Mouse (Mus musculus) neural tube, embryonic 10.5 days (tissue): Measurements from ENCODE around the gene Mei4.

Source experiments
- DNase-seq: peaks from one replicate; pipeline ENCODE4 v3.0.0-alpha.2; 2017; ENCODE audit warnings: low spot score; ENCODE audit errors: extremely low spot score

The Mei4 gene

DNA sequence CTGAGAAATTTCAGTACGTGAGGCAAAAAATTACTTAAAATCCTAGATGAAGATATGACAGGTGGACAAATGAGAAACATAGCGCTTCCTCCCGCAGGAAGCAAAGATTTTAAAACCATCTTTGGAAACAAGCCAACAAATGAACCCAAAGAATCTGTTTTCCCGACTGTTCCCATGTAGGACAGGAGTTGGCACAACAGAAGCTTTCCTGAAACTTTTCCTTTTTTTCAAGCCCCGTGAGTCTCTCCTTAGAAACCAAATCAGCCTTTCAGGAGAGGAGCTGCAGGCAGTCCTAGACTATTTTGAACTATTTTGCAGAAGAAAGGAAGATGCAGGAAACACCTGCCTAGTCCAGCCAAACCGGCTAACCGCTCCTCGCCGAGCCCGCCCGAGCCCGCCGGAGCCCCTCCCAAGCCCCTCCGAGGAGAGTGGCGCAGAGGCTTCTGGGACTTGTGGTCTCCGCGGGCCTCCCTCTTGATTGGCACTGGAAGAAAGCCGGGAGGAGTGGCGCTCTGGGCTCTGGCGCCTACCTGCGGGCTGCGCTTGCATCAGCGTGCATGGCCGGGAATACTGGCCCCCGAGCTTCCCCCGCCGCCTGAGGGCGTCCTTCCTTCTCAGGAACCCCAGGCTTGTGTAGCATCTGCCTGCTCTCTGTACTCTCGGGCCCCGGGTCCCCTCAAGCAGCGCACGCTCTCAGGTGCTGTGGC lies at the start of gene Mei4:
Gene Mei4 (plus strand): TSS at position 490 of the 707 bp plus-strand sequence.
- DNase-seq = peak; percentile 83

DNA sequence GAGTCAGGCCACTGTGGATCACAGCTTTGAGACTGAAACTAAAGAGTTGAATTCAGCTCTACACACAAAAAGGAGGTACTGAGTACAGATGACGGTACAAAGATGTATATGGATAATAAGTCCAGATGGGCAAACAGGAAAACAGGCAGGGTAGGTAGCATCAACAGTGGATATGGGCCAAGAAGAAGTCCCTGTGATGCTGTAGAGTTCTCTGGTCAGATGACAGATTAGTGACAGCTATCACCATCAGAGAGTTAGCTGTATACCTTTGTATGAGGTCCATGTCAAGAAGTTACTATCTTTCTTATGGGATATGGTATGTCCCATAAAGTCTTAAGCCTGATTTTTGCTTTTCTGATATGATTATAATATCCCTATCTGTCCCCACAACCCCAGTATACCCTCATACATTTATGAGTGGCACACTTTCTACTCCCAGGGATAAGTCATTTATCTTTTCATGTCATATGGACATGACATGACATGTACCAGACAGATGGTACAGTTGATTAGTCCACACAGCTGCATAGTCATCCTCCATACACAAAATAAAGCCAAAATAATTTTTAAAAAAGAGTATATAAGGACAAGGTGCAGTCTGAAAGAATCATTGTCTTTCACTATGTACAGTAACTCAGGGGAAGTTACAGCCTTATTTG lies 43.6 kb upstream of the Mei4 start:
- no peak for DNase-seq

DNA sequence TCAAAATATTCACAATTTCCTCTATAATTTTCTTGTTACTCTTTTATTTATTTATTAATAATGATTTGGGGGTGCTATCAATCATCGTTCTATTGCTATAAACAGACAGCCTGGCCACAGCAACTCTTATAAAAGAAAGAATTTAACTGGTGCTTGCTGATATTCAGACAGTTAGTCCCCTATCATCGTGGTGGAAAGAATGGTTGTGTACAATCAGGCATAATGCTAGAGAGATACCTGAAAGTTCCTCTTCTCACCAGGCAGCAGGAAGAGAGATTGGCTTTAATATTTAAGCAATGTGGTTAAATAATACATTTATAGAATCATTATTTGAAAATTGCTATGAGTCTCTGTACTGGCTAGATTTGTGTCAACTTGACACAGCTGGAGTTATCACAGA lies 35.9 kb upstream of the Mei4 start:
- no peak for DNase-seq

DNA sequence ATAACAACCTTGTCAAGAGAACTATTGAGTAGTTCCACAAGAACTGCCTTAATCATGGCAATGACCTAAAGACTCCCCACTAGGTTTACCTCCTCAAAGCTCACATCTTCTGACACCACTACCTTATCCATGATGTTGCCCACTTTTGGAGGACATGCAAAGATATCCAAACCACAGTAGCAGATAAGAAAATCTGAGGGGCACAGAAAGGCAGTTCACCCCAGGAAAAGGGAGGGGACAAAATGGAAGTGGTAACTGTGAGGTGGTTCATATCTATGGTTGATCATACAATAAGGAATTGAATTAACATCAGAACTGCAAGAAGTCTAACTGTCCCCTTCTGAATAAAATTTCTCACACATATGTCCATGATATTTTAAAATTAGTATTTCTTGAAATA lies 29.4 kb upstream of the Mei4 start:
- DNase-seq = no peak

DNA sequence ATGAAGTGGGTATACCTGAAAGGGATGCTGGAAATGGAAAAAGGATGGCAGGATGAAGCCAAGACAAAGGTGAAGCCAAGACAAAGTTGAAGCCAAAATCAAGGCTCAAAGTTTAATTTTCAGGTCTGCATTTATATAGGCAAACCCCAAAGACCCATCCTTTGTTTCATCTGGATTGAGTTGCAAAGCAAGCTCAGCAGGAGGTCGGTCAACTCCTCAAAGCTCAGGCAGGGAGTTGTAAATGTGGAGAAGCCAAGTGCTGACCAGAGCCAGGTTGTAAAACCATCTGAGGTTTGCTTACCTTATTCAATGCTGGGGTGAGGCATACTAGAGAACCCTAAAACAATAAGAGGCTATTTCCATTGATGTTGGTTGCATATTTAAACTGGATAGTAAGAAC lies 4.6 kb upstream of the Mei4 start:
- no peak for DNase-seq

DNA sequence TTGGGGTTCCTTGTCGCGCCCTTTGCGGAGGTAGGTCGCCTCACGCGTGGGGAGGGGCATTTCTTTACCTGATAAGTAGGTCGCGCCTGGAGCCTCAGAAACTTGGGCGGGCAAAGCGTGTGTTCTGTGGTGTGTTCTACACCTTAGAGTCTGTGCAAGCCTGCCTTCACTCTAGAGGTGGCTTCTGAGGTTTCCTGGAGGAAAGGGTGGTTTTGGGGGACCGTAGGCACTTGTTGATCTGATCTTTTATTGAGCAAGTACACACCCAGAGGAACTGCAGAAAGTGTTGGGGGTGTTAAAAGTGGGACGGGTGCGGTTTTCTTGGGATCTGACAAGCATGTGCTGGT lies 391 bp downstream of the Mei4 start:
- DNase-seq = no peak

DNA sequence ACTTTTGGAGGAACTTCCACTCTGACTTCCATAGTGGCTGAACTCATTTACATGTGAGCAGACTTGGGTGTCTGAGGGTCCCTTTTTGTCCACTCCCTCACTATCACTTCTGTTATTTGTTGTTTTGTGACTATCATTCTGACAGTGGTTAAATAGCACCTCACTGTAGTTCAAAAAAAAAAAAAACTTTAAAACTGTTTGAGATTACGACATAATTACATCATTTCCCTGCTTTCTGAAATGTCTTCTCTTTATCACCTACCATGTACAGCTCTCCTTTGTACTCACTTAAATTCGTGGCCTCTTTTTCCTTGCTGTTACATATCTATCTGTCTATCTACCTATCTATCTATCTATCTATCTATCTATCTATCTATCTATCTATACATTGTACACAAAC lies 2.6 kb downstream of the Mei4 start:
- no peak for DNase-seq

DNA sequence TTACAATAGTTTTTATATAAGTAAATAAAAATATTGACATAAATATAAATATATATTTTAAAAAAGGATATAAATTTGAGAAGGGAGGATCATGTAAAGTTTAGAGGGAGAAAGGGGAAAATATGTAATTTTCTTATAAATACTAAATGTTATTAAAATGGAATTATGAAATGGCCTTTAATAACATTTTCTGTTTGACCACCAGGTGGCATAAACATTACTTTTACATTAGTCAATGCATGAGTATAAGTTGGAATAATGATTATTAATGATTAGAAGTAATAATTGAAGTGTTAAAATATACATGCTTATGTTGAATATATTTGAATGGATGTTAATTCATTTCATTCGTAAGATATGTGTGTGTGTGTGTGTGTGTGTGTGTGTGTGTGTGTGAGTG lies 58.0 kb downstream of the Mei4 start:
- DNase-seq = no peak

DNA sequence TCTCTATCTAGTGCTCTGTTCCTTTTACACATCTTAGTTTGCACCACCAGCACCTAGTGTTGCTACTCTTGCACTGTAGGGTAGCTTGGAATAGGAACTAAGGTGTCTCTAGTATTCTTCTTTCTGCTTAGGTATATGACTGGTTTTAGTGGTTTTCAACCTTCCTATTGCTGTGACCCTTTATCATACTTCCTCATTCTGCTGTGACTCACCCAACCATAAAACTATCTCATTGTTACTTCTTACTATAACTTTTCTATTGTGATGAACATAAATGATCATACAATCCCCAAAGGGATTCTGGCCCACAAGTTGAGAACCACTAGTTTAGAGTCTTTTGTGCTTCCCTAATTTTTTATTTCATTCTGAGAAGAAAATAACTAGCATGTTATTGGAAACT lies 61.3 kb downstream of the Mei4 start:
- no peak for DNase-seq

DNA sequence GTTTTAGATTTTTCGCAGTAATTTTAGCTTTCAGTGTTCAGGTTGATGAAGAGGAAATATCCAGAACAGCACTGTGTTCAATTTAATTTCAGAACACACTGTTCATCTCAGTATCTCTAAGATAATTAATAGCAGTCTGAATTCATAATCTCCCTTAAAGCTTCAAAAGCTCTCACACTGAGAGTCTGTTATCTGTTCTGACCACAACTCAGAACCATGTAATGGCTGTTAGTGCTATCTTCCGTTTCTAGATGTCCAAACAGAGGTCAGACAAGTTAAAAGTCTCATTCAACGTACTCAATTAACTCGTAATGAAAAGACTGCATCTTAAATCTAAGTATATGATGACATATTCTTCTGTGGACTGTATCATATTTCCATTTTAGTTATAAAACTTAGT lies 77.1 kb downstream of the Mei4 start:
- DNase-seq = no peak

DNA sequence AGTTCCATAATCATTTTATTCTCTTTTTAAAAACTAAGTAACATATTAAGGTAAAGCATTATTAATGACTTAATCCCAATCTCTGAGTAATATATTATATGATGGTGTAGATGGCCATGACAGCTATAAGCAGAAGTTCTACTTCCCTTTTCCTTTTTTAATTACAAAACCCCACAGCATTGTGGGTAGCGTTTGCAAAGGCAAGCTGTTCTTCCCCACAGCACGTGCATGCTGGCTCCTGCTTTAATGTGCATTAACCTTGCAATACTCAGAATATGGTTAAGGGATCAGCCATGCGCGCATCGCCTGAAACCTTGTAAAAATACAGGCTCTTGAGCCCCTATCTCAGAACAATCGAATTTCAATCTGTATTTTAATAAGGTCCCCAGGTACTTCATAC lies 82.2 kb downstream of the Mei4 start:
- no peak for DNase-seq

DNA sequence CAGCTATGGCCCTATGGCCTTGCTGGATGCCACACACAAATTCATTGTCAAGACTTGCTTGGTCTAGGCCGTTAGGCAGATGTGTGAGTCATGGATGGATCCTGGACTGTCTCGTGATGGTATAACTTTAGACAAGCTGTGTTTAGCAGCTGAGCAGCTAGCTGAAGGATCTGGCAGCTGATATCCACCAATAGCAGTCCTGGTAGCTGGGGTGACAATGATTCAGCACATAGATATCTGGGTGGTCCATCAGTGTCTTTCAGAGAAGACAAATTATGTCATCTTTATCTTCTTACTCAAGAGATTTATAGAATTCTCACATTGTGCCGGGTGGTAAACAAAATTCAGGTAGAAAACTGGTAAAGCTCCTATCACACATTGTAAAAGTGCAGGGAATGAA lies 93.4 kb downstream of the Mei4 start:
- DNase-seq = no peak

DNA sequence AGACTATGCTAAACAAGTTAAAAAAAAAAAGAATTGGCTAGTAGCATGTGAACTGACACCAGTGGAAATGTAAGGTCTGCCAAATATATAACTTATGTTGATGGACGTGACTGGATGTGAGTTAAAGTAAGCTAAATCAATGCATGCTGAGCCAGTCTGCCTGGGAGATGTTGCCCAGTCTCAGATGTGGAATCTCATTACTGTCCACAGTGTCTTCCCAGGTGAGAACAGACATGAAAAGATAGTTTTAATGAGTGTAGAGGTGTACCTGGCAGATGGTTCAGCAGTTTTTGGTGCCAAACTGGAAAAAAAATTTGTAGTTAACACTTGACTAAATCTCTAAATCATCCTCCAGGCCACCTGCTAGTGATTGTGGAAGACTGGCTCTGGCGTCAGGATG lies 94.4 kb downstream of the Mei4 start:
- no peak for DNase-seq

DNA sequence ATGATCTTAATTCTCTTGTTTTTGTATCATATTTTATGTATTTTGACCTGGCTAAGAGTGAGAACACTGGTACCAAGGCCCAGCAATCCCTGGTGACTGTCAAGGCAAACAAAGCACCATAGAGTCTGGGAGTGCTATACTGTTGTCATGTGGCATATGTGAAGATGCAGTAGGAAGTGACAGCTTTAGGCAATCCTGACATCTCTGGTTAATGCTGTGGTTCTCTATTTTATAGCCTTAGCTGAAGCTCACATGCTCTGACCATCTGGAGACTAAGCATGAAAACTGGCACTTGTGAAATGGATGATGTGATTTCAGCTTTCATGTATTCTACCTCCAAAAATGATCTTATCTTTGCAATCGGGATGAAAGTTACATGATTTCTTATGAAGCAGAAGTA lies 103.3 kb downstream of the Mei4 start:
- no peak for DNase-seq

DNA sequence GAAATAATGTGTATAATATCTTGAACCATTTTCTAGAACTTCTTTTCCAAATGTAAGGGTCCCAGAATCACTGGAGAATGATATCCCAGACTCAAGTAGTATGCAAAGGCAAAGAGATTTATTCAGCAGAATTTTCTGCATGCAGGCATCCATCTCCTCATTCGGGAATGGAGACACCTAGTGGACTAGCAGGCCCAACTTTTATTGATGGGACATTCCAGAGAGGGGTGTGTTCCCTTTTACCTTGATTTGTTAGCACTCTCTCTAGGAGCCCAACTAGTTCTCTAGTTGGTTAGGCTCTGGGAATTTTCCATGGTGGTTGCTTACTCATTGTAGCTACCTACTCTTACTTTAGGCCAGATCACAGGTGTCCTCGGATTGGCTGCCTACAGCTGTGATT lies 105.5 kb downstream of the Mei4 start:
- no peak for DNase-seq

DNA sequence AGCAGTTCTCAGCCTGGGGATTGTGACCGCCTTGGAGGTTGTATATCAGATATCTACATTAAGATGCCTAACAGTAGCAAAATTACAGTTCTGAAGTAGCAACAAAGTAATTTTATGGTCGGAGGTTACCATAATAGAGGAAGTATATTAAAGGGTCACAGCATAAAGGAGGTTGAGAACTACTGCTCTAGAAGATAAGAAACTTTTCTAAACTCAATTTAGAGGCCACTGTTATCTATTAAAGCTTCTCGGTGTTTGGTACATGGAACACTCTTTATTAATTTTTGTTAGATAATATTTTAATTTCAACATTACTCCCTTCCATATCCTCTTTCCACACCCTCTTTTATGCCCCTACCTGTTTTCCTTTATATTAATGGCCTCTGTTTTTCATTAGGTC lies 119.0 kb downstream of the Mei4 start:
- no peak for DNase-seq

DNA sequence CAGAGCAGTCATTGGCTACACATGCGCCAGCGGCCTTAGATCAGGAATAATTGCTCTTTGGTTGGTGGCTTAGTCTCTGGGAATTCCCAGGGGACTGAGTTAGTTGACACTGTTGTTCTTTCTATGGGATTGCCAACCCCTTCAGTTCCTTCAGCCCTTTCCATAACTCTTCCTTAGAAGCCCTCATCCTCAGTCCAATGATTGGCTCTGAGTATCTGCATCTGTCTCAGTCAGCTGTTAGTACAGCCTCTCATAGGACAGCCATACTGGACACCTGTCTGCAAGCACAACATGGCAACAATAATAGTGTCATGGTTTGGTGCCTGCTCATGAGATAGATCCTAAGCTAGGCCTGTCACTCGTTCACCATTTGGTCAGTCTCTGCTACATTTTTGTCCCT lies 149.5 kb downstream of the Mei4 start:
- DNase-seq = no peak

DNA sequence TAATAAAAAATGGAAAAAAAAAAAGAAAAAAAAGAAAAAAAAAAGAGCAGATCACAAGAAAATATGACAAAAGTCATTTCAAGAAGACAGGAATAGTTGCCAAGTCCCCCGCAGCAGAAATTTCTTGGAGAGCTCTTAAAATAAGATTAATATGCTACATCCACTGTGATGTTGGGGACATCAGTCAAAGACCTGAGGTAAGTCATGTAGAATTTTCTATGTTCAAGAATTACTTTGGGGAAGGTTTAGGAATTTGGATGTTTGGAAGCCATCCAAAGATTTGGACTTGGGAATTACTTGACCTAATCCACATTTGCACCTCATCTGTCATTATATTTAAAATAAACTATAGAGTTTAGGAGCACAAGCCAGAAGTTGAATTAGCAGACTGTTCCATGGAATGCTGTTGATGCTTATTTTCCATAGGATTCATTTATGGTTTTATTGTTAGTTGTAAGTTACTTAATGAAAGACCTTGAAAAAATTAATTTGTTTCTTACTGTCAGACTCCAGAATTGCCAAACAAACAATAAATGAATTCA lies 179.1 kb downstream of the Mei4 start:
- DNase-seq = no peak

DNA sequence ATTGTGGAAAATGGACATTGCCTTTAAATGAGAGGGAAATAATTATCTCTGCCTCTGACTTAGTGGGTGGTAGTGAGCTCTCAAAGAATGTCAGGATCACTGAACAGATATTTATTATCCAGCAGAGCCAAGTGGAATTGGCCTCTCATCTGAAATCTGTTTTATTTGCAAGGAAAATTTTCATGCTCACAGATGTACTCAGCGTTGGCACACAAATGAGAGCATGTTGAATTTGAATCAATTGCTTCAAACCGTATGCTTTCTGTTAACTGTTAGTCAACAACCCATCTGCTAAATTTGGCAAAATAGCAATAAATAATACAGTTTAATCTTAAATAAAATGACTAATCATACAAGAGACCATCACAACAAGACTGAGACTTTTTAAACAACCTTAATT lies 181.0 kb downstream of the Mei4 start:
- DNase-seq = no peak

DNA sequence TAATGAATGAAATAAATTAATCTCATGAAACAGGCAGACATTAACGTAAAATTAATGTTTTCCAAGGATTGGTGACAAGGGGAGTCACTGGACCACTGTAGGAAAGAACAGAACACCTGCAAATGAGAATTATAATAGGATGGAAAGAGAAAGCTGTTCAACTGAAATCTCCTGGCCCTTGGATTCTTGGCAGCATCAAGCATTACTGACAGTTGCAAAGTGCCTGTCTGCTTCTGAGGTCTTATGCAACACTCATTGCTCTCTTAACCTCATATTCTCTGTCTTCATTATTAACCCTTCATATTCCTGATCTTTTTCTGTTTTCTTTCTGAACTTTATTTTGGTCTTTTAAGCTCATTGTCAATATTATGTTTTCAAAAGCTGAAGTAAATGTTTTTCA lies 210.4 kb downstream of the Mei4 start:
- DNase-seq = no peak

DNA sequence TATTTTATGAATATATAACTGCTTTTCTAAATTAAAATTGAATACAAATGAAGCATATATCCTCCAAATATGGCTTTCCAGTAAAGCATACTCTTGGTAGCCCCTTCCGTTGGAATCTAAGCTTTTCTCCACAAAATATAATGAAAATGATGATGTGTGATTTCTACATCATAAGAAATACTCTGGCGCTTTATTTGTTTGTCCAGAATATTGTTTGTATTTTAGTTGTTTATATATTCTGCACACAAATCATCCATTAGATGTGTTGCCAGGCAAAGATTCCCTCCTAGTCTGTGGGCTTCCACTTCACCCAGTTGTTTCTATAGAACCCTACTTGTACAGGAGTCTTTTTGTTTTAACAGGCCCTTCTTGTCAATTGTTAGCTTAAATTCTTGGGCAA lies 211.8 kb downstream of the Mei4 start:
- no peak for DNase-seq

DNA sequence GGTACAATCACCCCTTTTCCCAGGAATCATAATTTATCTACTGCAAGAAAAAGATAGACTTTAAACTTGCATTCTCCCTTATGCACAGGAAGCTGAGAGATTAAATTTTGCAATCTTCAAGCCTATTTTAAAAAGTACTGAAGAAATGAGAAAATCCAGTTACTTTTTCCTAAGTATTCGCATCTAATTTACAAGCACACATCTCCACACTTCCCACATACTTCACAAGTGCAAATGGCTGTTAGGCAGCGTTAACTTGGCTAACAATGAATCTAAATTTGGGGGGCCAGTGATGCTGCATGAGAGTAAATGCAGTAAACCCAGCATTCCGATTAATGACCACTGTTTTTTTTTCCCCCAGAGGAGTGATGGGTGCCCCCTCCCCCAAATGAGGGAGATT lies 232.9 kb downstream of the Mei4 start:
- DNase-seq = no peak

DNA sequence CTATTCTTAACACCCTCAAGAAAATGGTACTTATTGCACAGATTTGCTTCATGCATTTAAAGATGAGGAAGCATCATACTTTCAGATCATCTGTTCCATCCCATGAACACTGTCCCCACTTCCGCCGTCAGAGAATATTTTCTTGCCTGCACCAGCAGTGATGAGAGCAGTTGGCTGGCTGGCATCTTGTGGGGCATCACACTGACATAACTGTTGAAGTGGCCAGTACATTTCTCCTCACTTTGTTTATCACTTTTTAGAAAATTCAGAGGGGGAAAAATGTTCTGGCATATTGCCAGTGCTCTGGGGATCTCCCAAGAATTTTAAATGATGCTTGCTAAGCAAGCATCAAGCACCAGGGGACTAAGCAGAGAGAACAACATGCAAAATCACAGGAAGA lies 251.4 kb downstream of the Mei4 start:
- no peak for DNase-seq
